Mouse (Mus musculus) liver, embryonic 12.5 days (tissue): ENCODE measurements at regions not wholly inside any gene's neighbourhood (a gene's known extent, or its start where the extent isn't known, plus 50 kb on each side); places are given as distances from the start of the nearest gene placed in this dataset.

Experiments used
- ATAC-seq: fragments of 200-750 bp; cut with Nextera tagmentation; 2 replicates; pipeline ENCODE4 v1.8.0; 2017; ENCODE audit warnings: moderate number of reproducible peaks, mild to moderate bottlenecking, moderate library complexity
- H3K27ac ChIP-seq: fragments of 300-500 bp; sonication (generic); 2 replicates; pipeline ENCODE4 v1.5.1; 2016; ENCODE audit warnings: mild to moderate bottlenecking
- H3K27me3 ChIP-seq: fragments of 300-500 bp; sonication (generic); replicated peaks from 2 replicates; pipeline ENCODE4 v1.6.1; 2016; ENCODE audit warnings: mild to moderate bottlenecking, moderate library complexity
- H3K36me3 ChIP-seq: fragments of 300-500 bp; sonication (generic); 2 replicates; pipeline ENCODE4 v1.6.1; 2016; ENCODE audit warnings: mild to moderate bottlenecking, moderate library complexity
- H3K4me1 ChIP-seq: fragments of 300-500 bp; sonication (generic); 2 replicates; pipeline ENCODE4 v1.6.1; 2016
- H3K4me2 ChIP-seq: fragments of 300-500 bp; sonication (generic); 2 replicates; pipeline ENCODE4 v1.6.1; 2016; ENCODE audit warnings: mild to moderate bottlenecking, moderate library complexity
- H3K4me3 ChIP-seq: fragments of 300-500 bp; sonication (generic); 2 replicates; pipeline ENCODE4 v1.5.1; 2016; ENCODE audit warnings: mild to moderate bottlenecking, moderate library complexity
- H3K9ac ChIP-seq: fragments of 300-500 bp; sonication (generic); 2 replicates; pipeline ENCODE4 v1.6.1; 2016; ENCODE audit warnings: mild to moderate bottlenecking, moderate library complexity
- H3K9me3 ChIP-seq: fragments of 300-500 bp; sonication (generic); replicated peaks from 2 replicates; pipeline ENCODE4 v1.6.1; 2016; ENCODE audit warnings: mild to moderate bottlenecking, moderate library complexity
- WGBS: fragments of 180-500 bp; shearing (Covaris S2); methylation state at CpG from one replicate; pipeline ENCODE4 v1.1.7; 2016; ENCODE audit not compliant: insufficient replicate concordance; 5-methylcytosine and 5-hydroxymethylcytosine counted together

DNA sequence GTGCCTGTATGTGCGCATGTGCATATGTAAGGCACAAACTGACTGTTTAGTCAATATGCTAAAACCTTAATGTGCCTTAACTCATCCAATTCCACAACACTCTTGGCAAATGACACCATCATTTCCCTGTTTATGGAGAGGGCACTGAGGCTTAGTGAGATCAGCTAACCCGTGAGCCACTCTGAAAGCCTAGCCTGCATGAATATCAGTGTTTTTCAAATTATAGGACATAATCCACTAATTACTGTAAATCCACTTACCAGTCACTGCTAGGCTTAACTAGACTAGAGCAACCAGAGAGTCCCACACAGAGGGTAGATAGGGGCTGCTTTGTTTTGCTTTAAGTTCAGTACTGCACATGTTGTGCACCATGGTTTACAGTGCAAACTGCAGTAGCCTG lies 127.5 kb upstream of the Ankrd55 start:
- ATAC-seq: no peak
- H3K4me3 ChIP-seq: no peak overlapping the region
- no peak overlapping the region for H3K4me2 ChIP-seq
- H3K9ac ChIP-seq: no peak overlapping the region
- peaks cover 4% of the 10 kb centered on the region; the same call in 1 of the 2 replicates for H3K27me3 ChIP-seq
- H3K4me1 ChIP-seq: no peaks in the 10 kb centered on the region
- no peak overlapping the region for H3K27ac ChIP-seq
- 72% methylated on average over 2 of the region's 2 CpGs for WGBS
- no peaks in the 10 kb centered on the region for H3K9me3 ChIP-seq
- no peaks in the 10 kb centered on the region for H3K36me3 ChIP-seq

GRCm38 (mm10) chr13:112161886-112162285 lies 126.4 kb upstream of the Ankrd55 start:
- ATAC-seq: no peak
- Histone ChIP-seq H3K36me3 (no peaks in the 10 kb centered on the region), H3K27me3 (peaks cover 4% of the 10 kb centered on the region; the same call in 1 of the 2 replicates), H3K4me2 (no peak overlapping the region), H3K27ac (no peak overlapping the region), H3K4me3 (no peak overlapping the region), H3K9ac (no peak overlapping the region), H3K9me3 (no peaks in the 10 kb centered on the region), H3K4me1 (no peaks in the 10 kb centered on the region)
- WGBS: 63% methylated on average over 2 of the region's 2 CpGs

DNA sequence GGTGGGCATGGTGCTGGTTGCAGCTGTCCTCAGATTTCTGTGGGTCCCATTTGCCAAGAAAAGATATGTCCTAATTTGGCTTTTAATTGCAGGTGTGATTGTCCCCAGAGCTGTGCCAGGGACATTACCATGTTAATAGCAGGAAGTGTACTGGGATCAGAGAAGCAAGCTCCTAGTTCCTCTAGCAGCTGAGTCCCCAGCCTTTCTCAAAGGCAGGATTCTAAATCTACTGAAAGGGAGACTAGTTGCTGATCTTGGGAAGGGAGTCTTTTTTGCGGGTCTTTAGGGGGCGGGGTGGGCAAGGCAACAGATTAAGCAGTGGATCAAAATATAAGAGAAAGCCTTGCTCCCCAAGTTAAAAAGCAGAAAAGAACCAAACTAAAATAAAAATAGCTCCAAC lies 122.3 kb upstream of the Ankrd55 start:
- 54% methylated on average over 2 of the region's 2 CpGs for WGBS
- no peak for ATAC-seq
- Histone ChIP-seq H3K4me1 (no peaks in the 10 kb centered on the region), H3K9me3 (no peaks in the 10 kb centered on the region), H3K27ac (no peak overlapping the region), H3K9ac (no peak overlapping the region), H3K27me3 (no peaks in the 10 kb centered on the region), H3K4me2 (no peak overlapping the region), H3K4me3 (no peak overlapping the region), H3K36me3 (no peaks in the 10 kb centered on the region)

DNA sequence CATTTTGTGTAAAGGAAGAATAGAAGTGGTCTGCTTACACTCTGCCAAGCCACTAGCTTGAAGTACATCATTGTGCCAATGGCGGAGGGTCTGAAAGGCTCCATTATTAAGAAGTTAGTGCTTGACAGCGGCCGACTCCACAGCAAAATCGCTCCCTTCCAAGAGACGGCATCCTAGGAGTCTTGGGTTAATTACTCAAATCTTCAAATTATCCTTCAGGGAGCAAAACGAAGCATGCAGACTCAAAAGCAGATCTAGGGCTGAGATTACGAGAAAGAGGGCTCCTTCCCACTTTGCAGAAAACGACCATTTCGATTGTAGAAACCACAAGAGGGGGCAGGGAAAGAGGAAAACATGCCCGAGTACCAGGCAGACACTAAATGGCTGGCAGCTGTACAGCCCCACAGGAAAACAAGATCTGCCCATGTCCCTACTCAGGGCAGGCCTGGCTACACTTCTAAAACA lies 121.9 kb upstream of the Ankrd55 start:
- Histone ChIP-seq H3K9me3 (no peaks in the 10 kb centered on the region), H3K36me3 (no peaks in the 10 kb centered on the region), H3K4me3 (no peak overlapping the region), H3K27me3 (no peaks in the 10 kb centered on the region), H3K9ac (no peak overlapping the region), H3K27ac (no peak overlapping the region), H3K4me1 (no peaks in the 10 kb centered on the region), H3K4me2 (no peak overlapping the region)
- WGBS: 44% methylated on average over 10 of the region's 10 CpGs
- no peak for ATAC-seq

DNA sequence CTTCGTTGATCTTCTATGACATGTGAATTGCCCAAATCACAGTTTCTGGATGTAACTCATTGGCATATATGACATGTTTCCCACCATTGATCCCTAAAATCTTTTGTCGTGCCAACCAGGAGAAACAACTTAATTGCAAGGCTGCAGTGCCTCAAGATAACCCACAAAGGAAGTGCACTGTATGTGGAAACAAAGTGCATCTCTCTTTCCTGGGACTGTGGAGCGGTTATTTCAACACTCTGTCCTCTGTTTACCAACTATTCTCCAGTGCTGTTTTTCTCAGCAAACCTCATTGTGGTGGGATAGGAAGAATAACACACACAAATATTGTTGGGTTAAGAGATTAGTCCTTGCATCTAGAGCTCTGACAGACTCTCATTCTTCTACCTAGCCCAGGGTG lies 119.8 kb upstream of the Ankrd55 start:
- H3K4me3 ChIP-seq: no peak overlapping the region
- no peak for ATAC-seq
- H3K36me3 ChIP-seq: no peaks in the 10 kb centered on the region
- no peaks in the 10 kb centered on the region for H3K27me3 ChIP-seq
- no peak overlapping the region for H3K27ac ChIP-seq
- no peaks in the 10 kb centered on the region for H3K9me3 ChIP-seq
- H3K9ac ChIP-seq: no peak overlapping the region
- H3K4me2 ChIP-seq: no peak overlapping the region
- WGBS: 55% methylated on average over 3 of the region's 3 CpGs
- H3K4me1 ChIP-seq: no peaks in the 10 kb centered on the region

DNA sequence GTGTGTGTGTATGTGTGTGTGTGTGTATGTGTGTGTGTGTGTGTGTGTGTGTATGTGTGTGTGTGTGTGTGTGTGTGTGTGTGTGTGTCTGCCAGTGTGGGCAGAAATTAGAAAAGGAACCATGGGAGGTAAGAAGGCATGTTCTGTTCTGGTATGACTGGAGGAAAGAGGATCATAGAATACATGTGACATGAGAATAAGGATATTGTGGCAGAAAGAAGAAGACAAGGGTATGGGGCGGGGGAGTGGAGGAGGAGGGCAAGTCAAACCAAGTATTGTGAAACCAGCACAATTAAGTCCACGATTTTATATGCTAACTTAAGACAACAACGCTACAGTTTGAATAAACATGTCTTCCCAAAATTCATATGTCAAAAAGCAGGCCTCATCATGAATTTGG lies 117.4 kb upstream of the Ankrd55 start:
- Histone ChIP-seq H3K9me3 (no peaks in the 10 kb centered on the region), H3K4me1 (no peaks in the 10 kb centered on the region), H3K4me2 (no peak overlapping the region), H3K4me3 (no peak overlapping the region), H3K27ac (no peak overlapping the region), H3K36me3 (no peaks in the 10 kb centered on the region), H3K27me3 (no peaks in the 10 kb centered on the region), H3K9ac (no peak overlapping the region)
- WGBS: 87% methylated on average over 3 of the region's 3 CpGs
- ATAC-seq: no peak

DNA sequence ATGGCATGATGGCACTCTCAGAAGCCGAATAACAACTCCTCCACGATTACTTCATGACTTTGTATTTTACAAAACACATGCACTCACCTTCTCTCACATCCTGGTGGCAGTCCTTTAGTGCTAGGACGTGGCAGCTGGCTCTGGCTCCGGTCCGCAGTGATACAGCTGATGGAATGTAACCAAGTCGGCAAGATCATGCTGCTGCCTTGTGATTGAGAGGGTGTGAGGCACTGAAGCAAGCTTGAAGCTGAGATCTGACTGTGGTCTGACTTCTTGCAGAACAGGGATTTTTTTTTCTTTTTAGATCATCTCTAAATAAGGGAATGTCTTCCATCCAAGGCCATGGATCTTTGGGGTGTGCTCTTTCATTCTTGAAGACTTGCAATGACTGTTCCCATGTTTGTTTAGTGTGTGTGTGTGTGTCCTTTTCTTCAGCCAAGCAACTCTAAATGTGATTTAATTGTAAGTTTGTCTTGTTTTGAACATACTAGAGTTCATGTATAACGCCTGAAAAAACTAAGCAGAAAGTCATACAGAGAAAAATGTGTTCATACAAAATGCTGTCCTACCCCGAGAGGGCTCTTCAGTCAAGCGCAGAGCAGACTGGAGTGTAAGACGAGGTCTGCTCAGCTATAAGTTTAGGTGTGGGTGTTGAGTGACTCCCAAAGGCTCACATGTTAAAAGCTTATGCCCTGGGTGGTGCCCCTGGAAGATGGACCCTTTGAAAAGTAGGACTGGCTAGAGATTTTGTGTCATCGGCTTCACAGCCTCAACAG lies 116.1 kb upstream of the Ankrd55 start:
- Histone ChIP-seq H3K27me3 (no peaks in the 10 kb centered on the region), H3K9me3 (no peaks in the 10 kb centered on the region), H3K4me1 (no peaks in the 10 kb centered on the region), H3K9ac (no peak overlapping the region), H3K4me3 (no peak overlapping the region), H3K36me3 (no peaks in the 10 kb centered on the region), H3K4me2 (no peak overlapping the region), H3K27ac (no peak overlapping the region)
- WGBS: 65% methylated on average over 11 of the region's 11 CpGs
- no peak for ATAC-seq

DNA sequence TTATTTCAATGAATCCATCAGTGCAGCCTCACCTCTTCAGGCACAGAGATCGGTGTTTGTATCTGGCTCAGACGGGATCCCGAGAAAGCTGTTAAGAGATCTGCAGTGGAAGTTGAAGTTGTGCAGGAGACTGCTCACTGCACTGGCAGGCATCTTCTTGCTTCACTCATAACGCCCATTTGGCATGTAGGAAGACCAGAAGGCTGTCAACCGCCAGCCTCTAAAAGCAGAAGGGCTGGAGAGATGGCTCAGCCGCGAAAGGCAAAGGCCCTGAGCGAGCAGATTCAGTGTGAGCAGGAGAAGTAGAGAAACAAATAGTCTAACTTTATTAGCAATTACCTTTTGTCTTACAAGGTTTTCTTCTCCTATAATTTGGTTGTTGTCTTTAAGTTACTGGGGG lies 114.3 kb upstream of the Ankrd55 start:
- H3K27me3 ChIP-seq: no peaks in the 10 kb centered on the region
- no peaks in the 10 kb centered on the region for H3K9me3 ChIP-seq
- 68% methylated on average over 8 of the region's 8 CpGs for WGBS
- H3K36me3 ChIP-seq: no peaks in the 10 kb centered on the region
- no peak overlapping the region for H3K4me2 ChIP-seq
- no peak overlapping the region for H3K4me3 ChIP-seq
- H3K27ac ChIP-seq: no peak overlapping the region
- H3K9ac ChIP-seq: no peak overlapping the region
- no peak for ATAC-seq
- H3K4me1 ChIP-seq: no peaks in the 10 kb centered on the region

DNA sequence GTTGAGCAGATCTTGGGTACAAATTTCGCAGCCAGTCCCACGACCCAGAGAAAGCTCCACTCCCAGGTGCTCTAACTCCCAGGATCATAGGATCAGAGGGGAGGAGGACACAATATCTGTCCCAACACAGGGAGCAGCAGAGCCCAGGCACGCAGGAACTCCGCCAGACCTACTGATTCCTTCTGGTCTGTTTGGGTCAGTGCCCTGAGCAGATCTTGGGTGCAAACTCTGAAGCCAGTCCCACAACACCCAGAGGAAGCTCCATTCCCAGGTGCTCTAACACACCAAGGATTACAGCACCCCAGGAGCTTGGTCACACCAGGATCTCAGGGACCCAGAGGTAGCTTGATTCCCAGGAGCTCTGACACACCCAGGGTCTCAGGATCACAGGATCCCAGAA lies 110.2 kb upstream of the Ankrd55 start:
- Histone ChIP-seq H3K36me3 (no peaks in the 10 kb centered on the region), H3K4me1 (no peaks in the 10 kb centered on the region), H3K4me2 (no peak overlapping the region), H3K9me3 (no peaks in the 10 kb centered on the region), H3K4me3 (no peak overlapping the region), H3K9ac (no peak overlapping the region), H3K27ac (no peak overlapping the region), H3K27me3 (no peaks in the 10 kb centered on the region)
- WGBS: 72% methylated on average over 4 of the region's 4 CpGs
- no peak for ATAC-seq

- Histone ChIP-seq H3K4me1 (no peaks in the 10 kb centered on the region; the same call in 1 of the 2 replicates), H3K4me3 (no peak overlapping the region), H3K36me3 (no peaks in the 10 kb centered on the region), H3K9me3 (no peaks in the 10 kb centered on the region), H3K4me2 (no peak overlapping the region), H3K27ac (no peak overlapping the region), H3K9ac (no peak overlapping the region), H3K27me3 (no peaks in the 10 kb centered on the region; the same call in 1 of the 2 replicates)
- ATAC-seq: no peak
- WGBS: 75% methylated on average over 10 of the region's 10 CpGs
These were observed 104.3 kb upstream of the Ankrd55 start for GRCm38 (mm10) chr13:112183996-112184395.

GRCm38 (mm10) chr13:112185116-112185515 lies 103.1 kb upstream of the Ankrd55 start:
- 46% methylated on average over 12 of the region's 12 CpGs for WGBS
- ATAC-seq: no peak
- H3K4me1 ChIP-seq: no peaks in the 10 kb centered on the region; the same call in 1 of the 2 replicates
- no peak overlapping the region for H3K4me2 ChIP-seq
- H3K36me3 ChIP-seq: no peaks in the 10 kb centered on the region
- H3K27me3 ChIP-seq: no peaks in the 10 kb centered on the region; the same call in 1 of the 2 replicates
- H3K9me3 ChIP-seq: no peaks in the 10 kb centered on the region
- no peak overlapping the region for H3K9ac ChIP-seq
- H3K4me3 ChIP-seq: no peak overlapping the region
- no peak overlapping the region for H3K27ac ChIP-seq

- H3K9me3 ChIP-seq: no peaks in the 10 kb centered on the region
- no peak overlapping the region for H3K9ac ChIP-seq
- no peak for ATAC-seq
- H3K4me3 ChIP-seq: no peak overlapping the region
- H3K4me1 ChIP-seq: no peaks in the 10 kb centered on the region; the same call in 1 of the 2 replicates
- H3K36me3 ChIP-seq: no peaks in the 10 kb centered on the region
- H3K4me2 ChIP-seq: no peak overlapping the region
- no peaks in the 10 kb centered on the region; the same call in 1 of the 2 replicates for H3K27me3 ChIP-seq
- 40% methylated on average over 3 of the region's 3 CpGs for WGBS
- H3K27ac ChIP-seq: no peak overlapping the region
These were observed 101.0 kb upstream of the Ankrd55 start for GRCm38 (mm10) chr13:112187226-112187625.

DNA sequence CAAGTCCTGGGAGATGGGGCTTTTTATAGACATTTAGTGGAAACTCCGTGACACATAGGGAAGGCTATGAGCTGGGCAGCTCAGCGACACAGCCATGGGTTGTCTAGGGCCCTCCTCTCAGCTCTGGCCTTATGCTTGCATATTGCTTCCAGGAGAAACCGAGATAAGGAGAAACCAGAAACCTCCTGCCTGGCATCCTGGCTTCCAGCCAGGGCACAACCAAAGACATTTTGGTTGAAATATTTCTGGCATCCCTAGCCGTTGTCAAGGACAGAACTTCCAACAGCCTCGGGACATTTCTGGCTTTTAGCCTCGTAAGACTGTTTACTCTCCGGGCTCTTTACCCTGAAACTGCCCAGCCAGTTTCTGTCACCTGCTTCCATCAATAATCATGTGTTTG lies 99.9 kb upstream of the Ankrd55 start:
- H3K27me3 ChIP-seq: no peaks in the 10 kb centered on the region; the same call in 1 of the 2 replicates
- H3K4me2 ChIP-seq: no peak overlapping the region
- no peak overlapping the region for H3K4me3 ChIP-seq
- ATAC-seq: no peak
- no peaks in the 10 kb centered on the region for H3K36me3 ChIP-seq
- H3K9me3 ChIP-seq: no peaks in the 10 kb centered on the region
- no peak overlapping the region for H3K9ac ChIP-seq
- no peaks in the 10 kb centered on the region; the same call in 1 of the 2 replicates for H3K4me1 ChIP-seq
- H3K27ac ChIP-seq: no peak overlapping the region
- WGBS: 64% methylated on average over 7 of the region's 7 CpGs
